Mouse (Mus musculus) testis, adult 2 months (tissue): ENCODE results near the gene Src. TPM values are rescaled to one million over a fixed set of nuclear protein-coding genes. Genes with fewer than 3 reads are reported as not detected.
"Not testable (repeated sequence)": the region's sequence is repeated elsewhere in the genome, so short reads cannot be mapped to it uniquely, and the experiment has no call there.

Source experiments
- H3K27ac ChIP-seq: fragments of 200-500 bp; 2 replicates; pipeline ENCODE4 v1.5.1; 2012; ENCODE audit warnings: low read depth, low read length; ENCODE audit not compliant: control insufficient read depth, insufficient read depth
- H3K27me3 ChIP-seq: fragments of 200-500 bp; 2 replicates; pipeline ENCODE4 v1.6.1; 2012; ENCODE audit warnings: mild to moderate bottlenecking, low read length, moderate library complexity; ENCODE audit not compliant: control insufficient read depth, insufficient read depth
- H3K36me3 ChIP-seq: fragments of 200-500 bp; 2 replicates; pipeline ENCODE4 v1.6.1; 2012; ENCODE audit warnings: mild to moderate bottlenecking, low read length; ENCODE audit not compliant: control insufficient read depth, insufficient read depth
- H3K4me1 ChIP-seq: fragments of 200-500 bp; 2 replicates; pipeline ENCODE4 v1.6.1; 2012; ENCODE audit warnings: low read length; ENCODE audit not compliant: control insufficient read depth, insufficient read depth
- H3K4me3 ChIP-seq: fragments of 200-500 bp; 2 replicates; pipeline ENCODE4 v1.5.1; 2012; ENCODE audit warnings: low read depth, mild to moderate bottlenecking, low read length, moderate library complexity, mixed read lengths; ENCODE audit not compliant: control insufficient read depth
- CTCF ChIP-seq: fragments of 200-500 bp; IDR thresholded peaks from 2 replicates; pipeline ENCODE4 v1.5.1; 2012; ENCODE audit warnings: low read depth, mild to moderate bottlenecking, inconsistent platforms, low read length, moderate library complexity; ENCODE audit not compliant: control insufficient read depth, insufficient read depth, insufficient replicate concordance
- POLR2A ChIP-seq: fragments of 200-500 bp; IDR thresholded peaks from 2 replicates; pipeline ENCODE4 v1.6.1; 2012; ENCODE audit warnings: low read depth, mild to moderate bottlenecking, inconsistent platforms, low read length, moderate library complexity; ENCODE audit not compliant: control insufficient read depth
- polyA plus RNA-seq: library from polyadenylated mRNA; depleted of rRNA; stranded (reverse); fragments of >200 nt; gene quantifications from 2 replicates; pipeline ENCODE4 v1.2.3, GENCODE M21; 2012

Src gene
- polyA plus RNA-seq, 1 experiment = 8.7 TPM

- Histone ChIP-seq H3K4me1 (peaks cover 4% of the 10 kb centered on the region), H3K4me3 (no peak overlapping the region), H3K27me3 (no peaks in the 10 kb centered on the region), H3K36me3 (no peaks in the 10 kb centered on the region), H3K27ac (no peak overlapping the region)
- TF ChIP-seq CTCF (no peak), POLR2A (no peak)
Observed at GRCm38 (mm10) chr2:157472469-157472868, 54.2 kb downstream of the Src start.

GRCm38 (mm10) chr2:157474269-157474729, 56.1 kb downstream of the Src start:
- Histone ChIP-seq H3K4me3 (no peak overlapping the region), H3K4me1 (peaks cover 4% of the 10 kb centered on the region), H3K36me3 (no peaks in the 10 kb centered on the region), H3K27ac (no peak overlapping the region), H3K27me3 (no peaks in the 10 kb centered on the region)
- TF ChIP-seq CTCF (no peak), POLR2A (no peak)

- Histone ChIP-seq H3K4me3 (no peak overlapping the region), H3K36me3 (no peaks in the 10 kb centered on the region), H3K27me3 (no peaks in the 10 kb centered on the region), H3K4me1 (peaks cover 4% of the 10 kb centered on the region), H3K27ac (no peak overlapping the region)
- TF ChIP-seq CTCF (no peak), POLR2A (no peak)
Observed at GRCm38 (mm10) chr2:157475437-157476379, 57.5 kb downstream of the Src start.

- Histone ChIP-seq H3K36me3 (no peaks in the 10 kb centered on the region), H3K4me3 (no peak overlapping the region), H3K4me1 (no peaks in the 10 kb centered on the region), H3K27me3 (no peaks in the 10 kb centered on the region), H3K27ac (no peak overlapping the region)
- TF ChIP-seq CTCF (no peak), POLR2A (no peak)
Observed at GRCm38 (mm10) chr2:157478651-157479050, 60.4 kb downstream of the Src start.

DNA sequence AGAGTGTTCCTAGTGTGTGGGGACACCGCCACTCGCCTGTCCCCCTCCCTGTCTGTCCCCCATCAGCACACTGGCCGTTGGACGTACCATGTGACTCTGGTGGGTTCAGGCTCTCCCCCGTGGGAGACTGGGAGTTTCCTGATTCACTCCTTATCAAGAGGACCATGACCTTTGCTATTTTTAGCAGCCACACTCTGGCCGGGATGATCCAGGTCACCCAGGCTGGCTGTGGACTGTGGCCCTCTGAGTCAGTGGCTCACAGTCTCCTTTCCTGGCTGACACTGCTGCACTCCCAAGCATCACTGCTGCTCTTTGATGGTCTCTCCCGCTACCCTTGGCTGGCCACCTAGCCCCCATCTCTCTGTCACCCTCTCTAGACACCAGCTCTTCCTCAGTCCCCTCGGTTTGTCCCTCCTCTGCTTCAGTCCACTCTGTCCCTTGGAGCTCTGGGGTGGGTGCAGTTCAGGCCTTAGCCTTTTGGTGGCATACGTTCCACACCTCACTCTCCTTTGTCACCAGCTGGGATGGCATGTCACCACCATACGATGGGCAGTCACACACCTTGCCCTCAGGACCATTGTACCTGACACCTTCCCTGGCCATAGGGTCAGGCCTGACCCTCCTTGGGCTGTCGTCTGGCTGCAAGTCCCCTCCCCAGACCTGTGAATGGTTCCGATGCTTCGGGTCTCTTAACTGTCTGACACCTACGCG, 61.8 kb downstream of the Src start:
- no peak overlapping the region for H3K27ac ChIP-seq
- no peaks in the 10 kb centered on the region for H3K27me3 ChIP-seq
- H3K4me1 ChIP-seq = no peaks in the 10 kb centered on the region
- no peak overlapping the region for H3K4me3 ChIP-seq
- TF ChIP-seq POLR2A (no peak), CTCF (peak; percentile 52; the same call in 1 of the 2 replicates)
- no peaks in the 10 kb centered on the region for H3K36me3 ChIP-seq

DNA sequence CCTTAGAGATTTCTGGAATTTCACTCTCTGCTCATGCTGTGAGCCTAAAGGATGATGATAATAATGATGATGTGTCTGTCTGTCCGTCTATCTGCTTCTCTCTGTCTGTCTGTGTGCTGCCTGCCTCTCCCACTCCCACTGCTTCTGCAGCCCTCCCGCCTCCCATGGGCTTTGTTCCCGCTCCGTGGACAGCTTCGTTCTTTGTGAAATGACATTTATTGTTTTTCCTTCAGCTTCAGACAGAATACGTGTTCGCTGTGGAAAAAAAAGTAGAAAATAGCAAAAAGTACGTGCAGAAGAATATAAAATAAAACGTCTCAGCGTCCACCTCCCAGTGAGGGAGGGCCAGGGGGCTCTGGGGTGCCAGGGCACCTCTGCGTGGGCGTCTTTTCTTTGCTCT, 64.5 kb downstream of the Src start:
- Histone ChIP-seq H3K36me3 (no peaks in the 10 kb centered on the region), H3K27ac (no peak overlapping the region), H3K4me1 (no peaks in the 10 kb centered on the region), H3K4me3 (no peak overlapping the region), H3K27me3 (no peaks in the 10 kb centered on the region)
- TF ChIP-seq POLR2A (no peak), CTCF (no peak)

DNA sequence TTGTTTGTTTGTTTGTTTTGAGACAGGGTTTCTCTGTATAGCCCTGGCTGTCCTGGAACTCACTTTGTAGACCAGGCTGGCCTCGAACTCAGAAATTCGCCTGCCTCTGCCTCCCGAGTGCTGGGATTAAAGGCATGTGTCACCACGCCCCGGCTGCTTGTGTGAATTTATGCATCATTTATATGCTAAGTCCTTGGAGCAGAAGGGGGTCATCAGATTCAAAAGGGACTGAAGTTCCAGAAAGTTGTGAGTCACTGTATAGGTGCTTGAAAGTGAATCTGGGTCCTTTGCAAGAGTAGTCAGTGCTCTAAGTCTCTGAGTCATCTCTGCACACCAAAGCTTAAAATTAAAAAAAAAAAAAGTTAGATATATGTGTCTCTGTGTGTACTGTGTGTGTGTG, 68.3 kb downstream of the Src start:
- H3K4me1 ChIP-seq, H3K27ac ChIP-seq, H3K4me3 ChIP-seq, H3K36me3 ChIP-seq, H3K27me3 ChIP-seq: not testable (repeated sequence)
